Mouse (Mus musculus) embryonic facial prominence, embryonic 14.5 days (tissue): Measurements from ENCODE around the gene Glis2. TPM values are rescaled to one million over a fixed set of nuclear protein-coding genes. Genes with fewer than 3 reads are reported as not detected.

Experiments used
- ATAC-seq: fragments of 200-750 bp; cut with Nextera tagmentation; 2 replicates; pipeline ENCODE4 v1.8.0; 2017; ENCODE audit warnings: low read depth, moderate number of reproducible peaks, moderate TSS enrichment
- DNase-seq: peaks from one replicate; pipeline ENCODE4 v3.0.0-alpha.2; 2015; ENCODE audit warnings: low spot score
- H3K27ac ChIP-seq: fragments of 300-500 bp; sonication (generic); replicated peaks from 2 replicates; pipeline ENCODE4 v1.5.1; 2014; ENCODE audit warnings: low read depth, mild to moderate bottlenecking, low read length, moderate library complexity
- H3K27me3 ChIP-seq: fragments of 300-500 bp; sonication (generic); replicated peaks from 2 replicates; pipeline ENCODE4 v1.6.1; 2014; ENCODE audit warnings: low read length; ENCODE audit not compliant: control insufficient read depth, insufficient read depth
- H3K36me3 ChIP-seq: fragments of 300-500 bp; sonication (generic); 2 replicates; pipeline ENCODE4 v1.6.1; 2014; ENCODE audit warnings: low read length, mixed read lengths; ENCODE audit not compliant: control insufficient read depth, insufficient read depth
- H3K4me1 ChIP-seq: fragments of 300-500 bp; sonication (generic); 2 replicates; pipeline ENCODE4 v1.6.1; 2014; ENCODE audit warnings: antibody characterized with exemption, low read length; ENCODE audit not compliant: control insufficient read depth, insufficient read depth
- H3K4me2 ChIP-seq: fragments of 300-500 bp; sonication (generic); 2 replicates; pipeline ENCODE4 v1.6.1; 2014; ENCODE audit warnings: low read depth, mild to moderate bottlenecking, low read length, moderate library complexity, mixed read lengths
- H3K4me3 ChIP-seq: fragments of 300-500 bp; sonication (generic); 2 replicates; pipeline ENCODE4 v1.5.1; 2014; ENCODE audit warnings: low read depth, mild to moderate bottlenecking, low read length
- H3K9ac ChIP-seq: fragments of 300-500 bp; sonication (generic); 2 replicates; pipeline ENCODE4 v1.6.1; 2014; ENCODE audit warnings: low read depth, mild to moderate bottlenecking, low read length, moderate library complexity, mixed read lengths
- H3K9me3 ChIP-seq: fragments of 300-500 bp; sonication (generic); 2 replicates; pipeline ENCODE4 v1.6.1; 2016; ENCODE audit warnings: low read length; ENCODE audit not compliant: control insufficient read depth
- WGBS: fragments of 180-500 bp; shearing (Covaris S2); extraction: QIAGEN DNeasy Blood & Tissue Kit; methylation state at CpG from one replicate; pipeline ENCODE4 v1.1.7; 2014; 5-methylcytosine and 5-hydroxymethylcytosine counted together
- polyA plus RNA-seq: library from polyadenylated mRNA; unstranded; fragments of >200 nt; fragmentation: Nextera tagmentation; extraction: Ambion mirVana; gene quantifications from 2 replicates; pipeline ENCODE4 v1.2.1, GENCODE M21; 2014

Glis2 gene
- polyA plus RNA-seq, 1 experiment from 2014 or later = 34.7 TPM

- DNase-seq (no peak), ATAC-seq (no peak)
- H3K9me3 ChIP-seq = no peaks in the 10 kb centered on the region
- H3K9ac ChIP-seq = peak overlapping the region; percentile 45
- peaks cover under 1% of the 10 kb centered on the region; the same call in 1 of the 2 replicates for H3K36me3 ChIP-seq
- peak overlapping the region; percentile 77; the same call in 1 of the 2 replicates for H3K27ac ChIP-seq
- no peak overlapping the region for H3K4me3 ChIP-seq
- peak overlapping the region; percentile 27; the same call in 1 of the 2 replicates for H3K4me2 ChIP-seq
- peaks cover 71% of the 10 kb centered on the region for H3K4me1 ChIP-seq
- WGBS = 36% methylated on average over 1 of the region's 1 CpGs
- H3K27me3 ChIP-seq = no peaks in the 10 kb centered on the region
Observed at GRCm38 (mm10) chr16:4603453-4603837, 8.9 kb downstream of the Glis2 start.

- peaks cover 62% of the 10 kb centered on the region for H3K4me1 ChIP-seq
- H3K9ac ChIP-seq = 0 out of 2 replicates have a peak overlapping the region, but pooled peaks have one; percentile 17
- H3K27me3 ChIP-seq = no peaks in the 10 kb centered on the region
- no peaks in the 10 kb centered on the region for H3K9me3 ChIP-seq
- H3K4me3 ChIP-seq = no peak overlapping the region
- 68% methylated on average over 8 of the region's 11 CpGs for WGBS
- peaks cover 8% of the 10 kb centered on the region; the same call in 1 of the 2 replicates for H3K36me3 ChIP-seq
- ATAC-seq (no peak), DNase-seq (no peak)
- no peak overlapping the region for H3K4me2 ChIP-seq
- no peak overlapping the region; the same call in 1 of the 2 replicates for H3K27ac ChIP-seq
Observed at GRCm38 (mm10) chr16:4604293-4604837, 9.9 kb downstream of the Glis2 start.

- Histone ChIP-seq H3K4me1 (peaks cover 57% of the 10 kb centered on the region), H3K4me3 (no peak overlapping the region), H3K27me3 (no peaks in the 10 kb centered on the region), H3K9me3 (no peaks in the 10 kb centered on the region), H3K27ac (peak overlapping the region; percentile 8; the same call in 1 of the 2 replicates), H3K4me2 (0 out of 2 replicates have a peak overlapping the region, but pooled peaks have one; percentile 5), H3K36me3 (peaks cover 17% of the 10 kb centered on the region), H3K9ac (no peak overlapping the region)
- ATAC-seq (peak; percentile 15; the same call in 1 of the 2 replicates), DNase-seq (no peak)
- 39% methylated on average over 13 of the region's 13 CpGs for WGBS
Observed at GRCm38 (mm10) chr16:4605514-4606131, 11.1 kb downstream of the Glis2 start.

GRCm38 (mm10) chr16:4606431-4607084 lies 12.0 kb downstream of the Glis2 start:
- no peak overlapping the region for H3K9ac ChIP-seq
- no peak overlapping the region for H3K4me2 ChIP-seq
- no peaks in the 10 kb centered on the region for H3K9me3 ChIP-seq
- no peak overlapping the region for H3K4me3 ChIP-seq
- H3K27me3 ChIP-seq = no peaks in the 10 kb centered on the region
- DNase-seq = no peak
- ATAC-seq = no peak
- peak overlapping the region; percentile 8; the same call in 1 of the 2 replicates for H3K27ac ChIP-seq
- 30% methylated on average over 5 of the region's 5 CpGs for WGBS
- H3K36me3 ChIP-seq = peaks cover 26% of the 10 kb centered on the region
- peaks cover 55% of the 10 kb centered on the region for H3K4me1 ChIP-seq

GRCm38 (mm10) chr16:4607818-4608531 lies 13.5 kb downstream of the Glis2 start:
- Histone ChIP-seq H3K4me3 (no peak overlapping the region), H3K36me3 (peaks cover 40% of the 10 kb centered on the region), H3K4me2 (no peak overlapping the region), H3K9me3 (no peaks in the 10 kb centered on the region), H3K4me1 (peaks cover 43% of the 10 kb centered on the region), H3K27ac (0 out of 2 replicates have a peak overlapping the region, but pooled peaks have one; percentile 29), H3K9ac (no peak overlapping the region), H3K27me3 (no peaks in the 10 kb centered on the region)
- WGBS = 44% methylated on average over 9 of the region's 9 CpGs
- ATAC-seq = no peak
- peak; percentile 88 for DNase-seq

- H3K4me1 ChIP-seq = peaks cover 37% of the 10 kb centered on the region
- WGBS = 81% methylated on average over 13 of the region's 19 CpGs
- H3K36me3 ChIP-seq = peaks cover 46% of the 10 kb centered on the region
- DNase-seq = no peak
- H3K4me2 ChIP-seq = no peak overlapping the region
- H3K9me3 ChIP-seq = no peaks in the 10 kb centered on the region
- no peaks in the 10 kb centered on the region for H3K27me3 ChIP-seq
- no peak for ATAC-seq
- H3K27ac ChIP-seq = no peak overlapping the region
- H3K9ac ChIP-seq = no peak overlapping the region
- H3K4me3 ChIP-seq = no peak overlapping the region
Observed at GRCm38 (mm10) chr16:4608532-4609059, 14.1 kb downstream of the Glis2 start.

- Histone ChIP-seq H3K4me2 (no peak overlapping the region), H3K27ac (no peak overlapping the region), H3K27me3 (no peaks in the 10 kb centered on the region), H3K36me3 (peaks cover 72% of the 10 kb centered on the region), H3K4me1 (peaks cover 11% of the 10 kb centered on the region), H3K4me3 (no peak overlapping the region), H3K9ac (no peak overlapping the region), H3K9me3 (no peaks in the 10 kb centered on the region)
- ATAC-seq = no peak
- no peak for DNase-seq
- WGBS = 95% methylated on average over 5 of the region's 5 CpGs
Observed at GRCm38 (mm10) chr16:4611193-4611592, 16.7 kb downstream of the Glis2 start.

- Histone ChIP-seq H3K36me3 (peaks cover 75% of the 10 kb centered on the region), H3K4me2 (no peak overlapping the region), H3K9ac (no peak overlapping the region), H3K27me3 (no peaks in the 10 kb centered on the region), H3K9me3 (no peaks in the 10 kb centered on the region), H3K4me1 (peaks cover 6% of the 10 kb centered on the region), H3K27ac (no peak overlapping the region), H3K4me3 (no peak overlapping the region)
- WGBS = 73% methylated on average over 7 of the region's 7 CpGs
- DNase-seq = no peak
- ATAC-seq = no peak
Observed at GRCm38 (mm10) chr16:4611676-4612075, 17.2 kb downstream of the Glis2 start.
